Mouse (Mus musculus): ENCODE measurements at regions not wholly inside any gene's neighbourhood (a gene's known extent, or its start where the extent isn't known, plus 50 kb on each side); places are given as distances from the start of the nearest gene placed in this dataset.
"Not testable (repeated sequence)": the region's sequence is repeated elsewhere in the genome, so short reads cannot be mapped to it uniquely, and the experiment has no call there.

GRCm38 (mm10) chr3:109224526-109224925 is 101.6 kb downstream of the Slc25a24 start:
- no peaks in the 10 kb centered on the region for H3K9me3 ChIP-seq (replicated peaks)
- H3K27ac ChIP-seq: no peak overlapping the region
- no peak overlapping the region for H3K9ac ChIP-seq
- no peak overlapping the region for H3K4me2 ChIP-seq
- no peaks in the 10 kb centered on the region for H3K27me3 ChIP-seq (replicated peaks)
- no peak overlapping the region for H3K4me3 ChIP-seq
- H3K4me1 ChIP-seq: no peaks in the 10 kb centered on the region
- no peak for ATAC-seq
- 64% methylated on average over 3 of the region's 3 CpGs for WGBS (ENCODE audit: insufficient replicate concordance)
- H3K36me3 ChIP-seq: no peaks in the 10 kb centered on the region

DNA sequence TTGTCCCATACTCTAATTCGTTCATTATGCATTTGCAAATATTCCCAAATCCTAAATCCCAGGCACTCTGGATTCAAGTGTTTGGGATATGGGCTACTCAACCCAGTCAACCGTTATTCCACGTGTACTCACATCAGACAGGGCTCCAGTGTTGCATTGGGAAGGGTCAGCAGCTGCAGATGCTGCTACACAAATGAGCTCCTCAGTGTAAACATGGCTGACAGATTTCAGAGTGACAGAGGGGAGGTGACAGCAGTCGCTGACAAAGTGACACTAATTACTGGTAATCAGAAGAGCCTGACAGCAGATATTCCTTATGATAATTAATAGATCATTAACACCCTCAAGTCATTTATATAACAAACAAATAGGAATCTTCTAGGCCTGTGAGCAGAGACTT is 106.2 kb upstream of the Vav3 start:
- no peaks in the 10 kb centered on the region for H3K4me1 ChIP-seq
- ATAC-seq: no peak
- H3K4me2 ChIP-seq: no peak overlapping the region
- WGBS (ENCODE audit: insufficient replicate concordance): 53% methylated on average over 4 of the region's 4 CpGs
- no peak overlapping the region for H3K27ac ChIP-seq
- H3K9ac ChIP-seq: no peak overlapping the region
- H3K4me3 ChIP-seq: no peak overlapping the region
- H3K36me3 ChIP-seq: no peaks in the 10 kb centered on the region
- H3K9me3 ChIP-seq (replicated peaks): no peaks in the 10 kb centered on the region
- H3K27me3 ChIP-seq (replicated peaks): no peaks in the 10 kb centered on the region

GRCm38 (mm10) chr3:109236918-109237317 is 103.5 kb upstream of the Vav3 start:
- H3K4me3 ChIP-seq: no peak overlapping the region
- H3K36me3 ChIP-seq: no peaks in the 10 kb centered on the region
- no peaks in the 10 kb centered on the region for H3K9me3 ChIP-seq (replicated peaks)
- ATAC-seq: no peak
- no peak overlapping the region for H3K27ac ChIP-seq
- H3K9ac ChIP-seq: no peak overlapping the region
- WGBS (ENCODE audit: insufficient replicate concordance): 34% methylated on average over 5 of the region's 5 CpGs
- H3K27me3 ChIP-seq (replicated peaks): no peaks in the 10 kb centered on the region
- H3K4me1 ChIP-seq: no peaks in the 10 kb centered on the region
- H3K4me2 ChIP-seq: no peak overlapping the region

DNA sequence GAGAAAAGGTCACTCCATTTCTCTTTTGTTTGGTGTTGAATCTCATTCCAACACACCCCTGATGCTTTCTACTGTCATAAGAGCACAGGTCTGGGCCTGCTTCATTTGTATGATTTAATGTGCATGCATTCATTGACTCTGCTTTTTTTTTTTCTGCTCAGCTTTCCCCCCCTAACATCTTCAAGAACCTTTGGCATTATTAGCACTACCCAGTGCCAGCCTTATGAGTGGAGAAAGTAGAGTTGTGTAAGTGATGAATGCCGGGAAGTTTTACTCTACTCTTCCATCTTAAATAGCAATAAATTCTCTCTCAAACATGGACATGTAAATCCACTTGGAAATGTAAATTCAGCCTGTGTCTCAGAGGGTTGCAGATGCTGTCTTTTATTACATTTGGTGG is 97.0 kb upstream of the Vav3 start:
- no peak overlapping the region for H3K9ac ChIP-seq
- no peak for ATAC-seq
- WGBS (ENCODE audit: insufficient replicate concordance): 64% methylated on average over 1 of the region's 1 CpGs
- H3K36me3 ChIP-seq: no peaks in the 10 kb centered on the region
- H3K27me3 ChIP-seq (replicated peaks): no peaks in the 10 kb centered on the region
- no peak overlapping the region for H3K4me2 ChIP-seq
- no peaks in the 10 kb centered on the region for H3K9me3 ChIP-seq (replicated peaks)
- no peak overlapping the region for H3K27ac ChIP-seq
- no peaks in the 10 kb centered on the region for H3K4me1 ChIP-seq
- H3K4me3 ChIP-seq: no peak overlapping the region

- H3K4me1 ChIP-seq: 0 out of 2 replicates have a peak, but pooled peaks cover 8% of the 10 kb centered on the region
- no peak overlapping the region for H3K27ac ChIP-seq
- no peak overlapping the region for H3K9ac ChIP-seq
- no peak overlapping the region for H3K4me3 ChIP-seq
- H3K27me3 ChIP-seq (replicated peaks): no peaks in the 10 kb centered on the region
- no peak overlapping the region for H3K4me2 ChIP-seq
- 29% methylated on average over 1 of the region's 1 CpGs for WGBS (ENCODE audit: insufficient replicate concordance)
- no peaks in the 10 kb centered on the region for H3K9me3 ChIP-seq (replicated peaks)
- H3K36me3 ChIP-seq: no peaks in the 10 kb centered on the region
- no peak for ATAC-seq
Observed at GRCm38 (mm10) chr3:109248801-109249200, 91.7 kb upstream of the Vav3 start.

DNA sequence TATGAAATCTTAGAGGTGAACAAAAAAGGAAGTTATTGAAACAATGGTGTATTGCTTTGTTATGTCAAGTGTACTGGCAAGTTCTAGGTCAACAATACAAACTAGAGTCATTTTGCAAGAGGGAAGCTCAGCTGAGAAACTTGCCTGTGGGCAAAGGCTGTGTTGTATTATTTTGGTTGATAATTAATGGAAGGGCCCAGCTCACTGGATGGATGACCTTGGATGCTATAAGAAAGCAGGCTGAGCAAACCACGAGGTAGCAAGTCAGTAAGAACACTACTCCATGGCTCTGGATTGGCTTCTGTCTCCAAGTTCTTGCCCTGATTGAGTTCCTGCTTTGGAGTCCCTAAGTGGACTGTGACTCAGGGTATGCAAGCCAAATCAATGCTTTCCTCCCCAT is 91.1 kb upstream of the Vav3 start:
- H3K4me2 ChIP-seq: no peak overlapping the region
- H3K36me3 ChIP-seq: no peaks in the 10 kb centered on the region
- H3K9ac ChIP-seq: no peak overlapping the region
- no peak for ATAC-seq
- no peaks in the 10 kb centered on the region for H3K9me3 ChIP-seq (replicated peaks)
- no peak overlapping the region for H3K27ac ChIP-seq
- WGBS (ENCODE audit: insufficient replicate concordance): 63% methylated on average over 1 of the region's 1 CpGs
- H3K27me3 ChIP-seq (replicated peaks): no peaks in the 10 kb centered on the region
- no peak overlapping the region for H3K4me3 ChIP-seq
- H3K4me1 ChIP-seq: 0 out of 2 replicates have a peak, but pooled peaks cover 9% of the 10 kb centered on the region

- H3K4me2 ChIP-seq: no peak overlapping the region
- no peak for ATAC-seq
- no peak overlapping the region for H3K27ac ChIP-seq
- no peak overlapping the region for H3K9ac ChIP-seq
- H3K36me3 ChIP-seq: no peaks in the 10 kb centered on the region
- H3K9me3 ChIP-seq (replicated peaks): no peaks in the 10 kb centered on the region
- H3K4me3 ChIP-seq: no peak overlapping the region
- 57% methylated on average over 2 of the region's 2 CpGs for WGBS (ENCODE audit: insufficient replicate concordance)
- H3K4me1 ChIP-seq: 0 out of 2 replicates have a peak, but pooled peaks cover 15% of the 10 kb centered on the region
- H3K27me3 ChIP-seq (replicated peaks): no peaks in the 10 kb centered on the region
Observed at GRCm38 (mm10) chr3:109249989-109250388, 90.5 kb upstream of the Vav3 start.

GRCm38 (mm10) chr3:109251716-109252115 is 88.7 kb upstream of the Vav3 start:
- peak; percentile 67 for ATAC-seq
- 23% methylated on average over 1 of the region's 1 CpGs for WGBS (ENCODE audit: insufficient replicate concordance)
- no peaks in the 10 kb centered on the region for H3K36me3 ChIP-seq
- no peak overlapping the region for H3K27ac ChIP-seq
- no peaks in the 10 kb centered on the region for H3K9me3 ChIP-seq (replicated peaks)
- no peak overlapping the region for H3K4me2 ChIP-seq
- H3K9ac ChIP-seq: no peak overlapping the region
- H3K4me3 ChIP-seq: no peak overlapping the region
- H3K27me3 ChIP-seq (replicated peaks): no peaks in the 10 kb centered on the region
- H3K4me1 ChIP-seq: 0 out of 2 replicates have a peak, but pooled peaks cover 15% of the 10 kb centered on the region

GRCm38 (mm10) chr3:109254001-109254630 is 86.3 kb upstream of the Vav3 start:
- H3K36me3 ChIP-seq: no peaks in the 10 kb centered on the region
- ATAC-seq: no peak
- H3K27me3 ChIP-seq (replicated peaks): no peaks in the 10 kb centered on the region
- no peak overlapping the region for H3K27ac ChIP-seq
- no peaks in the 10 kb centered on the region for H3K9me3 ChIP-seq (replicated peaks)
- 52% methylated on average over 9 of the region's 9 CpGs for WGBS (ENCODE audit: insufficient replicate concordance)
- H3K4me2 ChIP-seq: no peak overlapping the region
- H3K4me1 ChIP-seq: 0 out of 2 replicates have a peak, but pooled peaks cover 15% of the 10 kb centered on the region
- no peak overlapping the region for H3K9ac ChIP-seq
- H3K4me3 ChIP-seq: no peak overlapping the region

DNA sequence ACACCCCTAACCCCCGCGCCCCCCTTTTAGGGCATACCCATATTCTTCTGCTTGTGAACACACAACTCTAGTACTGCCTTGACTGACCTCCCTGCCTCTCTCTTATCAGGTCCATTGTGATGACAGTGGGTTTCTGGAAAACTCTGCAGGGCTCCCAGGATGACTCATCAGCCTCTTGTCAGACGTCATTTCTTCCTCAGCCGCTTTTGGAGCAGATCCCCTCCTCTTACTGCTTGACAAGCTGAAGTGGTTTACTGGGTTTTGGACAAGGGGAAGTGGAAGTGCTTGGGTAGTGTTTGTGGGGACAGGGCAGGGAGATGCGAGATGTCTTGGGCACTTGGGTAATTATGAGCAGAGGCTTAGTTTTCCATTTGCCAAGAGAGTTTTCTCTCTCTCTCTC is 85.5 kb upstream of the Vav3 start:
- no peak for ATAC-seq
- Histone ChIP-seq H3K36me3 (no peaks in the 10 kb centered on the region), H3K9ac (no peak overlapping the region), H3K27me3 (replicated peaks) (no peaks in the 10 kb centered on the region), H3K9me3 (replicated peaks) (no peaks in the 10 kb centered on the region), H3K27ac (no peak overlapping the region), H3K4me2 (no peak overlapping the region), H3K4me3 (no peak overlapping the region), H3K4me1 (0 out of 2 replicates have a peak, but pooled peaks cover 15% of the 10 kb centered on the region)
- 34% methylated on average over 5 of the region's 5 CpGs for WGBS (ENCODE audit: insufficient replicate concordance)

- H3K4me1 ChIP-seq: 0 out of 2 replicates have a peak, but pooled peaks cover 15% of the 10 kb centered on the region
- H3K4me3 ChIP-seq: no peak overlapping the region
- H3K27me3 ChIP-seq (replicated peaks): no peaks in the 10 kb centered on the region
- H3K9me3 ChIP-seq (replicated peaks): no peaks in the 10 kb centered on the region
- ATAC-seq: no peak
- no peak overlapping the region for H3K4me2 ChIP-seq
- H3K9ac ChIP-seq: no peak overlapping the region
- WGBS (ENCODE audit: insufficient replicate concordance): 79% methylated on average over 5 of the region's 5 CpGs
- no peak overlapping the region for H3K27ac ChIP-seq
- no peaks in the 10 kb centered on the region for H3K36me3 ChIP-seq
Observed at GRCm38 (mm10) chr3:109256723-109257122, 83.7 kb upstream of the Vav3 start.

DNA sequence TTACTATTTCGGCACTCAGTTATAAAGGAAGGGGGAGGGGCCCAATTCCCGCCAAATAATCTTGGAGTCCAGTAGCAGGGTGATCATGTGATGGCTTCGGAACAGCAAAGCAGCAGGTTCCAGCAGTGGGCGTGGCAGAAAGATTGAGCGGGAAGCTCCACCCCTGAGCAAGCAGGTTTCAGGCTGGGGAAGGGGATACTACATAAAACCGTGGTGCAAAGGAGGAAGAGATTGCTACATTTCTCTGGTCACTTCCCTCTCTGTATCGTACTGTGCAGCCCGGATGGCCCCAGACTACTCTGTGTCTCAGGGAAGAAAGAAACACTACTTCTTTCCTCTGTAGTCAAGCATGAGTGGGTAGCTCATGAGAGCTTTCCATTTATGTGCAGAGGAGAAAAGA is 73.5 kb upstream of the Vav3 start:
- H3K4me2 ChIP-seq; H3K4me1 ChIP-seq; H3K27ac ChIP-seq; H3K36me3 ChIP-seq; H3K9ac ChIP-seq; ATAC-seq; H3K4me3 ChIP-seq; H3K9me3 ChIP-seq (replicated peaks); H3K27me3 ChIP-seq (replicated peaks): not testable (repeated sequence)
- WGBS (ENCODE audit: insufficient replicate concordance): 26% methylated on average over 8 of the region's 8 CpGs

DNA sequence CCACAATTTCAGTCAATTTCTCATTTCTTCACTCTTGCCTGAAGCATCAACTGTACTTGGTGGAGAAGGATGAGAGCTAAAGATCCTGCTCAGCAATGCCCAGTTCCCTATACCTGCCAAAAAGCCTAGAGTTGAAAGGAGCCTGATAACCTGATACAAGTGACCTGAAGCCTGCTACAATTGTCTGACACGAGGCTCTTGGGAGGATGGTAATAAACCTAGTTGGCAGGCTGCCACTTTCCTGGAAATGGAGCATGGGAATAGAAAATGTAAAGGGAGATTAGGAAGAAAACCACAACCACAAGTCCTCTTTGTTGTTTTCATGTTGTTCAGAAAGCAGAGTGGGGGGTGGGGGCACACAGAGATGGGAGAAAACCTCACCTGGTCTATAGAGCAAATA is 69.7 kb upstream of the Vav3 start:
- Histone ChIP-seq H3K4me2 (no peak overlapping the region), H3K36me3 (no peaks in the 10 kb centered on the region), H3K9me3 (replicated peaks) (no peaks in the 10 kb centered on the region), H3K27ac (no peak overlapping the region), H3K9ac (no peak overlapping the region), H3K27me3 (replicated peaks) (no peaks in the 10 kb centered on the region), H3K4me3 (no peak overlapping the region), H3K4me1 (no peaks in the 10 kb centered on the region)
- no peak for ATAC-seq
- 19% methylated on average over 1 of the region's 1 CpGs for WGBS (ENCODE audit: insufficient replicate concordance)

Measured in liver, embryonic 12.5 days (tissue).